Mouse (Mus musculus): ENCODE results near the gene Sult1a1. TPM values are rescaled to one million over a fixed set of nuclear protein-coding genes. Genes with fewer than 3 reads are reported as not detected.

Sult1a1 gene
- total RNA-seq, 2 experiments from 2014 or later = 12.0 to 32.5 TPM

DNA sequence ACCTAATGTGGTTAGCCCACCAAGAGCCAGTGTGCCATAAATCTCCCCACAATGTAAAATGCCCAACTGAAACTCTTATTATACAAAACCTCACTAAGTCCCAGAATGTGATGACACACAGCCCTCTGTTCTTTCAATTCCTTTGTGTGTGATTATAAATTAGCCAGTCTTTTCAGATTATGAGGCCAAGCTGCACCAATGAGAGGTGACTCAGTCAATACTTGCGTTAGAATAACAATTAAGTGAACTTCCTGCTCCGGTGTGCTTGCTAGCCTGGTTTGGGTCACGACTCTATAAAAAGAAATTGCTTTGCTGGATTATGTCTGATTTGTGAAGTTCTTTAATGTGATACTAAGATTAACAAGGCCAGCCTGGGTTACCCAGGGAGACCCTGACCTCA, 46.3 kb downstream of the Sult1a1 start:
- no peak for DNase-seq
- intact Hi-C loops (cut with DNase I) = no loop called here

DNA sequence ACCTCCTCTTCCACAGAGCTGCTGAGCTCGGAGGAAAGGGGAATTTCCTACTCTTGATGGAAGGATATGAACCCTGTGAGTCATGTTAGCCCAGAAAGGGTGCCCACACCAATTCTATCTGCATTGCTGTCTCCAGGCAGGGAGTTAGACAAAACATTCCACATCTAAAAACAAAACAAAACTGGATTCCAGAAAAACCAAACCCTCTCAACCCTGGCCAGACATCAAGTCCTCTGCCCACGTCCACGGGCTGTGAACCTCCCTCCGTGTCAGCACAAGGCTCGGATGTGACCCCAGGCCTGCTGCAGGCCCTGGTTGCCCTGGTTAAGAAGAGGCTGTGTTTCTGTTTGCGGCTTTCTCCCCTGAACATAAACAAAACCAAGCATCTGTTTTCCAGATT, 48.1 kb downstream of the Sult1a1 start:
- intact Hi-C loops (cut with DNase I) = no loop called here
- DNase-seq = no peak

DNA sequence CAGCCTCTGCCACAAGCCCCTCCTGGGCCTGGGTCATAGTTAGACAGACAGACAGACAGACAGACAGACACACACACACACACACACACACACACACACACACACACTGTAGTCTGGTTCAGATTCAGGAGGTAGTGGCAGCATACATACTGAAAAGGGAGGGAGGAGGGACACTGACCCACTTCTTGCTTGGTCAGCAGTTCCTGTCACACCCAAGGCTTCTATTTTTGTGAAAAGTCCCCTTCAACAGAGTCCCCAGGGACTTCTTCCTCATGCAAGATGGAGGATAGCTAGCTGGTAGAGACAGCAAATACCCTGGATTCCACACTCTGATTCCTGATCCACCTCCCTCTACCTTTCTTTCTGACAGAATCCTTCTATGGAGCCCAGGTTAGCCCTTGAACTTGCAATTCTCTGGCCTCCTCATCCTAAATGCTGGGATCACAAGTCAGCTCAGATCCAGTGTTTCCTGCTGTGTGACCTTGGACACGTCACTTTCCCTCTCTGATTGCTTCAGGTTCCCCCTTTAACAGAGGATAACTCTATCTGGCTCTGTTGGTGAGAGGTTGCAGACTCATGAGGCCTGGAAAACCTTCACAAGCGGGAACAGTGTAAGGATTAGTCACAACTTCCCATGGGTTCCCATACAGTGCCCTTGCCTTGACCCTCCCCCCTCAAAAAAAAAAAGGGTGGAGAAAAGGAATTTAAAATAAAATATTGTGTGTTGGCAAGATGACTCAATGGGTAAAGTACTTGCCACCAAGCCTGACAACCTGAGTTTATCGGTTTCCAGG, 50.2 kb downstream of the Sult1a1 start:
- intact Hi-C loops (cut with DNase I) = no loop called here
- no peak for DNase-seq

DNA sequence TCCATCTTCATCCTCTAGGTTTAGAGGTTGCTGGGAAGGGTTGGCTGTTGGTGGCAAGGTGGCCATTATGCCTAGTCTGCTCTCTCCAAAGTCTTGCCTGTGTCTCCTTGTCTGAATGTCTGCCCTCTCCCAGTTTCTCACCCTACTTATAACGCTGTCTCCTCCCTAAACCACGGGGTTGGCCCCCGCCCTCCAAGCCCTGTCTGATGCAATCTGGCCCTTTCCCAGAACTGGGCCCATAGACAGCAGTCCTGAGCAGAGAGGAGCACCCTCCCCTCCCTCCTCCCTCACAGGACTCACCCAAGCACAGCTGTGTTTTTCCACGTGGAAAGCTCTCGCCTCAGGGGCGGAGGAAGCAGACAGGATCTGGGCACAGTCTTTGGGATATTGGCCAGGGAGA, 50.9 kb downstream of the Sult1a1 start:
- intact Hi-C loops (cut with DNase I) = no loop called here

DNA sequence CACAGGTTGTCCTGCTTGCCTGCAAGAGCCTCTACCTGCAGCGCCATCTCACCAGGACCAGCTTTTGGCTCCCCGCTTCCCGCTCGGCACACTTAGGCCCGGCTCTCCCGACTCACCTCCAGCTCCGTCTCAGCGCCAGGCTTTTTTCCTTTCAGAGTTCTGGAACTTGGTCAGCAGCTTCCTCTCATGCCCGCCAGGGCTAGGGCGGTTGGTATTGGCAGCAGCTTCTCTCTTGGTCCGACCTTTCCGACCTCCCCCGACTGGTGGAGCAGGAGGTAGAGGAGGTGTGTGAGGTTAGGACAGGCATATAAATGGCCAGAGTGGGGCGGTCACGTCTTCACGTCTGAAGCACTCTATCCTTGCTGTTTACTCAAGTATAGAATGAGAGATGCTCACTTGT, 51.5 kb downstream of the Sult1a1 start:
- intact Hi-C loops (cut with DNase I) = no loop called here
- DNase-seq = peak in 1 of 2 experiments; percentile 18

More for the DNA sequence above, 50.9 kb downstream of the Sult1a1 start:
- DNase-seq = peak; percentile 83 to 84

DNA sequence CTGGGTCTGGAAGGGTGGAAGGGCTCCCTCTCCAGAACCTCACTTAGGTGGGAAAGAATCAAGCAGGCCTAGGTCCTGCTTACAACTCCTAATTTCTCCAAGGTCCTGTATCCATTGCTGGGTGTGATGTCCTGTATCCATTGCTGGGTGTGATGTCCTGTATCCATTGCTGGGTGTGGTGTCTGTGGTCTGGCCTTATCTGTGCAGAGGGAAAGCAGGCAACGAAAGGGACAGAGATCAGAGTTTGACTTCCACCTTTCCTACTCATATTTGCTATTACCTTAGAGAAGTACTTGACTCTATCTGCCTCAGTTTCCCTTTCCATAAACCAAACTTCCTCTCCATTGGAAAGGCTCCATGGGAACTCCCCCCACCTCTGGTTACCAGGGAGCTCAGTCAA, 52.9 kb downstream of the Sult1a1 start:
- DNase-seq = no peak

More for the DNA sequence above, 52.9 kb downstream of the Sult1a1 start:
- intact Hi-C loops (cut with DNase I) = no loop called here

Other genes with a start within 250 kb of the Sult1a1 start
- gene Rabep2, start 247.7 kb downstream of the Sult1a1 start, total RNA-seq (2021) = 10 to 100 TPM; 10.9 to 12.5 TPM
- under 1 TPM; 0.77 to 0.82 TPM for gene Atp2a1, start 213.3 kb downstream of the Sult1a1 start, total RNA-seq (2021)
- gene Sh2b1, start 201.0 kb downstream of the Sult1a1 start, total RNA-seq (2021) = 10 to 100 TPM; 46.1 to 46.7 TPM
- 100 to 1,000 TPM; 245 to 251 TPM for gene Tufm, start 189.1 kb downstream of the Sult1a1 start, total RNA-seq (2021)
- 10 to 100 TPM; 54.2 to 54.5 TPM for gene Atxn2l, start 173.0 kb downstream of the Sult1a1 start, total RNA-seq (2021)
- 100 to 1,000 TPM; 149 to 159 TPM for gene Eif3c, start 110.0 kb downstream of the Sult1a1 start, total RNA-seq (2021)
- under 1 TPM; 0.69 to 0.81 TPM for gene Apobr, start 91.5 kb downstream of the Sult1a1 start, total RNA-seq (2021)
- gene Cln3, start 90.6 kb downstream of the Sult1a1 start, total RNA-seq (2021) = 10 to 100 TPM; 14.7 to 16.6 TPM
- gene Il27, start 81.5 kb downstream of the Sult1a1 start, total RNA-seq (2021) = not detected
- 10 to 100 TPM in 1 of 2 experiments, 1 to 10 TPM in 1; 7.2 to 10.5 TPM for gene Nupr1, start 45.6 kb downstream of the Sult1a1 start, total RNA-seq (2021)
- 10 to 100 TPM; 26.0 to 32.0 TPM for gene Sgf29, start 27.1 kb downstream of the Sult1a1 start, total RNA-seq (2021)
- gene Bola2, start 19.0 kb upstream of the Sult1a1 start, total RNA-seq (2021) = 10 to 100 TPM; 50.7 to 59.8 TPM
- gene Slx1b, start 19.4 kb upstream of the Sult1a1 start, total RNA-seq (2021) = 1 to 10 TPM; 6.1 to 8.0 TPM
- gene Coro1a, start 31.4 kb upstream of the Sult1a1 start, total RNA-seq (2021) = 10 to 100 TPM; 12.7 to 14.6 TPM
- 100 to 1,000 TPM in 1 of 2 experiments, 10 to 100 TPM in 1; 97.7 to 103 TPM for gene Mapk3, start 83.2 kb upstream of the Sult1a1 start, total RNA-seq (2021)
- gene Gdpd3, start 89.9 kb upstream of the Sult1a1 start, total RNA-seq (2021) = 1 to 10 TPM; 3.6 to 4.6 TPM
- gene Ypel3, start 100.5 kb upstream of the Sult1a1 start, total RNA-seq (2021) = 10 to 100 TPM; 61.9 to 71.7 TPM
- under 1 TPM; 0.29 to 0.35 TPM for gene Tbx6, start 105.1 kb upstream of the Sult1a1 start, total RNA-seq (2021)
- gene Ppp4c, start 116.1 kb upstream of the Sult1a1 start, total RNA-seq (2021) = 10 to 100 TPM; 53.2 to 58.2 TPM
- 10 to 100 TPM; 10.1 to 11.0 TPM for gene Fam57b, start 121.2 kb upstream of the Sult1a1 start, total RNA-seq (2021)
- not detected for gene 4930451I11Rik, start 155.2 kb upstream of the Sult1a1 start, total RNA-seq (2021)
- gene Doc2a, start 171.0 kb upstream of the Sult1a1 start, total RNA-seq (2021) = not detected
- 10 to 100 TPM; 10.3 to 13.8 TPM for gene Hirip3, start 185.5 kb upstream of the Sult1a1 start, total RNA-seq (2021)
- 10 to 100 TPM; 23.8 to 30.0 TPM for gene Ino80e, start 185.9 kb upstream of the Sult1a1 start, total RNA-seq (2021)
- 10 to 100 TPM; 65.6 to 65.7 TPM for gene Taok2, start 208.3 kb upstream of the Sult1a1 start, total RNA-seq (2021)
- gene Tmem219, start 246.5 kb upstream of the Sult1a1 start, total RNA-seq (2021) = 10 to 100 TPM; 16.3 to 17.6 TPM

All from heart, postnatal 10 days (tissue).